Mouse (Mus musculus): ENCODE results near the gene Chrm5. TPM values are rescaled to one million over a fixed set of nuclear protein-coding genes. Genes with fewer than 3 reads are reported as not detected.

Gene Chrm5
- polyA plus RNA-seq, 1 experiment, result not detected

GRCm38 (mm10) chr2:112443491-112443890 lies 37.1 kb downstream of the Chrm5 start:
- no peak for TF ChIP-seq CTCF (IDR thresholded peaks at IDR 0.05; ENCODE audit: insufficient read depth, low read depth, low read length)
- Histone ChIP-seq H3K4me3 (ENCODE audit: insufficient read depth, low read depth, low read length) (no peak overlapping the region), H3K4me1 (ENCODE audit: control insufficient read depth, insufficient read depth, low read length) (no peaks in the 10 kb centered on the region), H3K27ac (ENCODE audit: insufficient read depth, low read depth, low read length) (no peak overlapping the region)
- 58% methylated on average over 2 of the region's 2 CpGs for WGBS

DNA sequence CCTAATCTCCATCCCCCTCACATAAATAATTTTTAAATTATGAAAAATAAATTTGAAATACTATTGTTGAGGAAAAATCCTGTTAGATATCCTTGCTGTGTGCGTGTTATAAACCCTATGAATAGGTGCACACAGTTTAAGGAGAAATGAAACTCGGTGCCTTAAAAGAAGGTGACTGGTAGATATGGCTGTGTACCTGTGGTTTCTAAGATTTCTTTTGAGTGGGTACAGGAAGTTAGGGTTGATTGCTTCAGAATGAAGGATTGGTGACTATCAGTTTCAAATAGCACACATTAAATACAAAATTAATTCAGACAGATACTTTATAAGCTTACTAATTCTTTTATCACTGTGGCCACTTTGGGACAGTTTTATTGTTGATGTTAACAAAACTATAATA lies 43.0 kb downstream of the Chrm5 start:
- 94% methylated on average over 2 of the region's 2 CpGs for WGBS
- TF ChIP-seq CTCF (IDR thresholded peaks at IDR 0.05; ENCODE audit: insufficient read depth, low read depth, low read length) (no peak), POLR2A (IDR thresholded peaks at IDR 0.05; ENCODE audit: insufficient read depth, low read depth, low read length) (no peak)
- H3K4me1 ChIP-seq (ENCODE audit: control insufficient read depth, insufficient read depth, low read length), result no peaks in the 10 kb centered on the region
- no peak overlapping the region for H3K4me3 ChIP-seq (ENCODE audit: insufficient read depth, low read depth, low read length)
- no peak overlapping the region for H3K27ac ChIP-seq (ENCODE audit: insufficient read depth, low read depth, low read length)

DNA sequence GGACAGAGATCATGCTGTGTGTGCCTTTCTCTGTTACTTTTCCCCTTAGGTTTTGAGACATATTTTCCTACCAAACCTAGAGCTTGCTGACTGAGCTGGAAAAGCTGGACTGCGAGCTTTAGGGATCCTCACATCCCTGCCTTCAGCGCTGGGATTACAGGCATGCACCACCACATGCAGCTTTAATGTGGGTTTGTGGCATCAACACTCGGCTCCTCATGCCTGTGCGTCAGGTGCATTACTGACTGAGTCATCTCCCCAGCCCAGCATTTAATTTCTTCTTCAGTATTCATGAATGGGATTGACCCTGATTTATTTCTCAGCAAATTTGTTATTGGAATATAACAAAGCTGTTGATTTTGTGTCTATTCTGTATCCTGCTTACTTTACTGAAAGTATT lies 44.3 kb downstream of the Chrm5 start:
- WGBS, result 76% methylated on average over 4 of the region's 4 CpGs

DNA sequence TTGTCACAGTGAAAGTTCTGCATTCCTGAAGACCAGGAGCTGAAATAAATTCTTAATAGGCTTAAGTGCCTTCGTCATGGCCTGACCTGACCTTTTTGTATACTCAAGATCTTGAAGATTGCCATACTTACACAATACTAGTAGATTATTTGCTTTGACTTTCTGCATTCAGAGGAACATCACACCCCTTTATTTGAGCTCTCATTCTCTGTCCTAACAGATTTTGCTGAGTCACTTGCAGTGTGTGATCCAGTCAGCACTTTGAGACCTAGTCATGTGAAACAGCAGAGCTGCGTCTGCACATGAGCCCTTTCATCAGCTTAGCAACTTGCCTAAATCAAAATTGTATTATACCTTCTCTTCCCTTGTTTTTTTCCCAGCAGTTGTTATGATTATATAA lies 47.2 kb downstream of the Chrm5 start:
- WGBS, result 75% methylated on average over 2 of the region's 2 CpGs
- TF ChIP-seq CTCF (IDR thresholded peaks at IDR 0.05; ENCODE audit: insufficient read depth, low read depth, low read length), result no peak
- H3K27ac ChIP-seq (ENCODE audit: insufficient read depth, low read depth, low read length), result no peak overlapping the region
- H3K4me1 ChIP-seq (ENCODE audit: control insufficient read depth, insufficient read depth, low read length), result no peaks in the 10 kb centered on the region
- no peak overlapping the region for H3K4me3 ChIP-seq (ENCODE audit: insufficient read depth, low read depth, low read length)

More for the DNA sequence above, 44.3 kb downstream of the Chrm5 start:
- no peaks in the 10 kb centered on the region for H3K4me1 ChIP-seq (ENCODE audit: control insufficient read depth, insufficient read depth, low read length)
- no peak overlapping the region for H3K4me3 ChIP-seq (ENCODE audit: insufficient read depth, low read depth, low read length)
- no peak overlapping the region for H3K27ac ChIP-seq (ENCODE audit: insufficient read depth, low read depth, low read length)
- no peak for TF ChIP-seq CTCF (IDR thresholded peaks at IDR 0.05; ENCODE audit: insufficient read depth, low read depth, low read length)
- TF ChIP-seq POLR2A (IDR thresholded peaks at IDR 0.05; ENCODE audit: insufficient read depth, low read depth, low read length), result no peak

GRCm38 (mm10) chr2:112432523-112432922 lies 48.0 kb downstream of the Chrm5 start:
- Histone ChIP-seq H3K4me3 (ENCODE audit: insufficient read depth, low read depth, low read length) (no peak overlapping the region), H3K4me1 (ENCODE audit: control insufficient read depth, insufficient read depth, low read length) (no peaks in the 10 kb centered on the region), H3K27ac (ENCODE audit: insufficient read depth, low read depth, low read length) (no peak overlapping the region)
- TF ChIP-seq CTCF (IDR thresholded peaks at IDR 0.05; ENCODE audit: insufficient read depth, low read depth, low read length) (no peak), POLR2A (IDR thresholded peaks at IDR 0.05; ENCODE audit: insufficient read depth, low read depth, low read length) (no peak)
- WGBS, result 86% methylated on average over 2 of the region's 2 CpGs

GRCm38 (mm10) chr2:112430403-112430802 lies 50.2 kb downstream of the Chrm5 start:
- Histone ChIP-seq H3K27ac (ENCODE audit: insufficient read depth, low read depth, low read length) (no peak overlapping the region), H3K4me3 (ENCODE audit: insufficient read depth, low read depth, low read length) (no peak overlapping the region), H3K4me1 (ENCODE audit: control insufficient read depth, insufficient read depth, low read length) (no peaks in the 10 kb centered on the region)
- 76% methylated on average over 5 of the region's 5 CpGs for WGBS
- TF ChIP-seq CTCF (IDR thresholded peaks at IDR 0.05; ENCODE audit: insufficient read depth, low read depth, low read length), result no peak
- TF ChIP-seq POLR2A (IDR thresholded peaks at IDR 0.05; ENCODE audit: insufficient read depth, low read depth, low read length), result no peak

DNA sequence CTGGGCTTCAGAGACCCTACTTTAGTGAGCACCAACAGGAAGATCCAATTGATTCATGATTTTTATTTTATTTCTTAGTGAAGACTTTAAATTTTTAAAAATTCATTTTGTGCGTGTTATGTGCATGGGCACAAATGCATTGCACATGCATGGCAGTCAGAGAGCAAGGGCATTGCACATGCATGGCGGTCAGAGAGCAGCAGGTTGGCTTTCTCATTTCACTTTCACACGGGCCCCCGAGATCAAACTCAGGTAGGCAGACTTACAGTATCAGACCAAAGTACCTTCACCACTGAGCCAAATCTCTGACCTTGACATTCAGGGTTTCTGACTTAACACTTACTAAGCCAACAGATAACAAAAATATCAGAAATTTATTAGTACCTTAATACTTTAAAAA lies 50.9 kb downstream of the Chrm5 start:
- H3K27ac ChIP-seq (ENCODE audit: insufficient read depth, low read depth, low read length), result no peak overlapping the region
- no peaks in the 10 kb centered on the region for H3K4me1 ChIP-seq (ENCODE audit: control insufficient read depth, insufficient read depth, low read length)
- H3K4me3 ChIP-seq (ENCODE audit: insufficient read depth, low read depth, low read length), result no peak overlapping the region
- TF ChIP-seq CTCF (IDR thresholded peaks at IDR 0.05; ENCODE audit: insufficient read depth, low read depth, low read length), result no peak
- TF ChIP-seq POLR2A (IDR thresholded peaks at IDR 0.05; ENCODE audit: insufficient read depth, low read depth, low read length), result no peak
- 91% methylated on average over 4 of the region's 4 CpGs for WGBS

Other genes starting within 250 kb of the Chrm5 start
- not detected in 2 replicates for gene Lpcat4, start 241.3 kb downstream of the Chrm5 start, polyA plus RNA-seq (2012; ENCODE audit: insufficient read depth, insufficient read length, low replicate concordance, missing spikeins)
- gene Nutm1, start 221.5 kb downstream of the Chrm5 start, polyA plus RNA-seq (2012; ENCODE audit: insufficient read depth, insufficient read length, low replicate concordance, missing spikeins), result not detected in 2 replicates
- gene Nop10, start 218.8 kb downstream of the Chrm5 start, polyA plus RNA-seq (2012; ENCODE audit: insufficient read depth, insufficient read length, low replicate concordance, missing spikeins), result not detected in 2 replicates
- gene Slc12a6, start 214.9 kb downstream of the Chrm5 start, polyA plus RNA-seq (2012; ENCODE audit: insufficient read depth, insufficient read length, low replicate concordance, missing spikeins), result 90.3 and 136 TPM in 2 replicates
- gene Gm21985, start 214.5 kb downstream of the Chrm5 start, polyA plus RNA-seq (2012; ENCODE audit: insufficient read depth, insufficient read length, low replicate concordance, missing spikeins), result not detected in 2 replicates
- gene Emc4, start 112.7 kb downstream of the Chrm5 start, polyA plus RNA-seq (2012; ENCODE audit: insufficient read depth, insufficient read length, low replicate concordance, missing spikeins), result not detected in 2 replicates
- gene Katnbl1, start 101.6 kb downstream of the Chrm5 start, polyA plus RNA-seq (2012; ENCODE audit: insufficient read depth, insufficient read length, low replicate concordance, missing spikeins), result not detected in 2 replicates
- 52.0 TPM in 1 of 2 replicates, not detected in the other for gene Emc7, start 25.8 kb downstream of the Chrm5 start, polyA plus RNA-seq (2012; ENCODE audit: insufficient read depth, insufficient read length, low replicate concordance, missing spikeins)
- gene Aven, start 12.2 kb upstream of the Chrm5 start, polyA plus RNA-seq (2012; ENCODE audit: insufficient read depth, insufficient read length, low replicate concordance, missing spikeins), result not detected in 2 replicates

All from olfactory bulb, adult 2 months (tissue).